Mouse (Mus musculus): ENCODE measurements around the gene Aqp2. TPM values are rescaled to one million over a fixed set of nuclear protein-coding genes. Genes with fewer than 3 reads are reported as not detected.

The Aqp2 gene
- polyA plus RNA-seq, 1 experiment from 2014 or later, result not detected

GRCm38 (mm10) chr15:99596841-99597240, 18.0 kb downstream of the Aqp2 start:
- Histone ChIP-seq H3K36me3 (ENCODE audit: control insufficient read depth, insufficient read depth, low read length) (no peaks in the 10 kb centered on the region), H3K9ac (ENCODE audit: low read length) (no peak overlapping the region), H3K4me2 (ENCODE audit: low read length) (no peak overlapping the region), H3K4me3 (ENCODE audit: low read depth, low read length) (no peak overlapping the region), H3K9me3 (replicated peaks; ENCODE audit: control insufficient read depth, low read length) (no peaks in the 10 kb centered on the region), H3K27ac (ENCODE audit: low read depth, low read length) (no peak overlapping the region), H3K4me1 (ENCODE audit: control insufficient read depth, insufficient read depth, low read length) (peaks cover 3% of the 10 kb centered on the region; the same call in 1 of the 2 replicates), H3K27me3 (replicated peaks; ENCODE audit: control insufficient read depth, insufficient read depth, low read length) (peaks cover 31% of the 10 kb centered on the region)
- 55% methylated on average over 7 of the region's 7 CpGs for WGBS
- DNase-seq (ENCODE audit: low spot score), result no peak
- no peak for ATAC-seq

- Histone ChIP-seq H3K27me3 (replicated peaks; ENCODE audit: control insufficient read depth, insufficient read depth, low read length) (peaks cover 23% of the 10 kb centered on the region), H3K9me3 (replicated peaks; ENCODE audit: control insufficient read depth, low read length) (no peaks in the 10 kb centered on the region), H3K4me1 (ENCODE audit: control insufficient read depth, insufficient read depth, low read length) (peaks cover 3% of the 10 kb centered on the region; the same call in 1 of the 2 replicates), H3K27ac (ENCODE audit: low read depth, low read length) (no peak overlapping the region), H3K9ac (ENCODE audit: low read length) (no peak overlapping the region), H3K4me3 (ENCODE audit: low read depth, low read length) (no peak overlapping the region), H3K4me2 (ENCODE audit: low read length) (no peak overlapping the region), H3K36me3 (ENCODE audit: control insufficient read depth, insufficient read depth, low read length) (no peaks in the 10 kb centered on the region)
- DNase-seq (ENCODE audit: low spot score) (no peak), ATAC-seq (no peak)
- WGBS, result 61% methylated on average over 8 of the region's 8 CpGs
Measured at GRCm38 (mm10) chr15:99597596-99597995, 18.7 kb downstream of the Aqp2 start.

- Histone ChIP-seq H3K9ac (ENCODE audit: low read length) (no peak overlapping the region), H3K4me1 (ENCODE audit: control insufficient read depth, insufficient read depth, low read length) (peaks cover 3% of the 10 kb centered on the region; the same call in 1 of the 2 replicates), H3K27ac (ENCODE audit: low read depth, low read length) (no peak overlapping the region), H3K27me3 (replicated peaks; ENCODE audit: control insufficient read depth, insufficient read depth, low read length) (peaks cover 5% of the 10 kb centered on the region; the same call in 1 of the 2 replicates), H3K4me3 (ENCODE audit: low read depth, low read length) (no peak overlapping the region), H3K4me2 (ENCODE audit: low read length) (no peak overlapping the region), H3K36me3 (ENCODE audit: control insufficient read depth, insufficient read depth, low read length) (no peaks in the 10 kb centered on the region), H3K9me3 (replicated peaks; ENCODE audit: control insufficient read depth, low read length) (no peaks in the 10 kb centered on the region)
- 54% methylated on average over 17 of the region's 17 CpGs for WGBS
- DNase-seq (ENCODE audit: low spot score) (no peak), ATAC-seq (no peak)
Measured at GRCm38 (mm10) chr15:99599245-99600070, 20.6 kb downstream of the Aqp2 start.

DNA sequence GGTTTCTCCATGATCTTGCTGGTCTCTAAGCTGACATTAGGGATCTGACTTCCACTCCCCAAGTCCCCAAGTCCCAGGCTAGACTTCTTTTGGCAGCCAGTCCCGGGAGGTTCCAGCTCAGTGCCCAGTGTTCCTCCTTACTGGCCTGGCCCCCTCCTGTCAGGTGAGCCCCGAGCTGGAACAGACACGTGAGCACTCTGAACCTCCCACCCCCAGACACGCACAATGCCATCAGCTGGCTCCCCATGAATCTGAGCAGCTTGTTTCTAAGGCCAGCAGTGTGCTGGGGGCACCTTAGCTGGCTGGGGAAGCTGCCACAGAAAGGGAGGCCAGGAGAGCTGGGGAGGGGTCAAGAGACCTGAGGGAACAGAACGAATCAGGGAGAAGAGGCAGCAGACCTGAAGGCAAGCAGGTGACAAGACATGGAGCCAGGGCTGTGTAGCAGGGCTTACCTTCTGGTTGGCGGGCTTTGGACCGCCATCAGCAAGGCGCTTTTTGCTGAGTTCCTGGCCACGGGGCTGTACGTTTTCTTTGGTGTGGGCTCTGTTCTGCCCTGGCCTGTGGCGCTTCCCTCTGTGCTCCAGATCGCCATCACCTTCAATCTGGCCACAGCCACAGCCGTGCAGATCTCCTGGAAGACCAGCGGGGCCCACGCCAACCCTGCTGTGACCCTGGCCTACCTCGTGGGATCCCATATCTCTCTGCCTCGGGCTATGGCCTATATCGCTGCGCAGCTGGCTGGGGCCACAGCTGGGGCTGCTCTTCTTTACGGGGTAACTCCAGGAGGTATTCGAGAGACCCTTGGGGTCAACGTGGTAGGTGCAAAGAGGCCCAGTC, 22.3 kb downstream of the Aqp2 start, which contains the start of gene Aqp6:
Aqp6 (plus strand) TSS at position 415 of the 837 bp plus-strand sequence.
- H3K36me3 ChIP-seq (ENCODE audit: control insufficient read depth, insufficient read depth, low read length), result no peaks in the 10 kb centered on the region
- H3K27ac ChIP-seq (ENCODE audit: low read depth, low read length), result no peak within 1 kb of the TSS
- H3K4me3 ChIP-seq (ENCODE audit: low read depth, low read length), result no peak within 1 kb of the TSS
- ATAC-seq, result no peak
- no peak within 1 kb of the TSS for H3K9ac ChIP-seq (ENCODE audit: low read length)
- 56% methylated on average over 22 of the region's 22 CpGs for WGBS
- peaks cover 7% of the 10 kb centered on the region; the same call in 1 of the 2 replicates for H3K4me1 ChIP-seq (ENCODE audit: control insufficient read depth, insufficient read depth, low read length)
- no peaks in the 10 kb centered on the region for H3K27me3 ChIP-seq (replicated peaks; ENCODE audit: control insufficient read depth, insufficient read depth, low read length)
- DNase-seq (ENCODE audit: low spot score), result no peak
- no peaks in the 10 kb centered on the region for H3K9me3 ChIP-seq (replicated peaks; ENCODE audit: control insufficient read depth, low read length)
- H3K4me2 ChIP-seq (ENCODE audit: low read length), result no peak within 1 kb of the TSS

GRCm38 (mm10) chr15:99601823-99602120, 22.9 kb downstream of the Aqp2 start:
- DNase-seq (ENCODE audit: low spot score) (no peak), ATAC-seq (no peak; the same call in 1 of the 2 replicates)
- Histone ChIP-seq H3K27me3 (replicated peaks; ENCODE audit: control insufficient read depth, insufficient read depth, low read length) (no peaks in the 10 kb centered on the region), H3K27ac (ENCODE audit: low read depth, low read length) (no peak overlapping the region), H3K4me2 (ENCODE audit: low read length) (no peak overlapping the region), H3K9me3 (replicated peaks; ENCODE audit: control insufficient read depth, low read length) (no peaks in the 10 kb centered on the region), H3K9ac (ENCODE audit: low read length) (no peak overlapping the region), H3K4me1 (ENCODE audit: control insufficient read depth, insufficient read depth, low read length) (peaks cover 8% of the 10 kb centered on the region; the same call in 1 of the 2 replicates), H3K4me3 (ENCODE audit: low read depth, low read length) (no peak overlapping the region), H3K36me3 (ENCODE audit: control insufficient read depth, insufficient read depth, low read length) (no peaks in the 10 kb centered on the region)
- 29% methylated on average over 4 of the region's 5 CpGs for WGBS

- DNase-seq (ENCODE audit: low spot score) (no peak), ATAC-seq (no peak)
- WGBS, result 69% methylated on average over 17 of the region's 17 CpGs
- no peaks in the 10 kb centered on the region for H3K36me3 ChIP-seq (ENCODE audit: control insufficient read depth, insufficient read depth, low read length)
- no peaks in the 10 kb centered on the region for H3K9me3 ChIP-seq (replicated peaks; ENCODE audit: control insufficient read depth, low read length)
- no peak overlapping the region for H3K27ac ChIP-seq (ENCODE audit: low read depth, low read length)
- H3K4me2 ChIP-seq (ENCODE audit: low read length), result no peak overlapping the region
- no peak overlapping the region for H3K9ac ChIP-seq (ENCODE audit: low read length)
- H3K4me3 ChIP-seq (ENCODE audit: low read depth, low read length), result no peak overlapping the region
- peaks cover 13% of the 10 kb centered on the region for H3K4me1 ChIP-seq (ENCODE audit: control insufficient read depth, insufficient read depth, low read length)
- no peaks in the 10 kb centered on the region for H3K27me3 ChIP-seq (replicated peaks; ENCODE audit: control insufficient read depth, insufficient read depth, low read length)
Measured at GRCm38 (mm10) chr15:99602206-99602820, 23.5 kb downstream of the Aqp2 start.

GRCm38 (mm10) chr15:99603216-99603615, 24.4 kb downstream of the Aqp2 start:
- DNase-seq (ENCODE audit: low spot score) (no peak), ATAC-seq (no peak)
- Histone ChIP-seq H3K27ac (ENCODE audit: low read depth, low read length) (no peak overlapping the region), H3K9me3 (replicated peaks; ENCODE audit: control insufficient read depth, low read length) (no peaks in the 10 kb centered on the region), H3K27me3 (replicated peaks; ENCODE audit: control insufficient read depth, insufficient read depth, low read length) (no peaks in the 10 kb centered on the region), H3K4me3 (ENCODE audit: low read depth, low read length) (no peak overlapping the region), H3K36me3 (ENCODE audit: control insufficient read depth, insufficient read depth, low read length) (no peaks in the 10 kb centered on the region), H3K4me2 (ENCODE audit: low read length) (no peak overlapping the region), H3K9ac (ENCODE audit: low read length) (no peak overlapping the region), H3K4me1 (ENCODE audit: control insufficient read depth, insufficient read depth, low read length) (peaks cover 20% of the 10 kb centered on the region)
- 87% methylated on average over 7 of the region's 7 CpGs for whole genome bisulfite sequencing

DNA sequence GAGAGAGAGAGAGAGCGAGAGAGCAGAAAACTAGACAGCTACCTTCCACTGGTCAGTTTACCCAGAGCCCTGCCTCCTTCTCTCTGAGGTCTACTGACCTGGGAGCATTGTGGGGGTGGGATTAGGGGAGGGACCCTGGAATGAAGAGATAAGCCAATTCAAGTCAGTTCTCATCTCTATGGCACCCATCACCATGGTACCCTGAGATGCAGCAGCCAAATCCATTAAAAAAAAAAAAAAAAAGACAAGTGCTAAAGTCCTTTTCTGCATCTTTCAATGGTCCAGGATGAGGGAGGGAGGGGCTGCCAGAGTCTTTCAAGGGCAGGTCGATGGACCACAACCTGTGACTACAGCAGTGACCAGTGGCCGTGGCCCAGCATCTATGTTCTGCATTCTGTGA, 26.7 kb downstream of the Aqp2 start:
- no peak overlapping the region for H3K27ac ChIP-seq (ENCODE audit: low read depth, low read length)
- H3K9ac ChIP-seq (ENCODE audit: low read length), result no peak overlapping the region
- DNase-seq (ENCODE audit: low spot score) (no peak), ATAC-seq (no peak)
- no peak overlapping the region for H3K4me2 ChIP-seq (ENCODE audit: low read length)
- H3K27me3 ChIP-seq (replicated peaks; ENCODE audit: control insufficient read depth, insufficient read depth, low read length), result no peaks in the 10 kb centered on the region
- H3K4me3 ChIP-seq (ENCODE audit: low read depth, low read length), result no peak overlapping the region
- H3K36me3 ChIP-seq (ENCODE audit: control insufficient read depth, insufficient read depth, low read length), result no peaks in the 10 kb centered on the region
- H3K4me1 ChIP-seq (ENCODE audit: control insufficient read depth, insufficient read depth, low read length), result peaks cover 20% of the 10 kb centered on the region
- WGBS, result 68% methylated on average over 3 of the region's 3 CpGs
- no peaks in the 10 kb centered on the region for H3K9me3 ChIP-seq (replicated peaks; ENCODE audit: control insufficient read depth, low read length)

Data from forebrain, embryonic 14.5 days (tissue).